Mouse (Mus musculus) cortical plate, adult 2 months (tissue): Measurements from ENCODE around the gene Fbn1.

Experiments
- CTCF ChIP-seq: fragments of 200-500 bp; IDR thresholded peaks from 2 replicates; pipeline ENCODE4 v1.5.1; 2011; ENCODE audit warnings: mild to moderate bottlenecking, control low read depth, low read length; ENCODE audit not compliant: insufficient read depth; ENCODE audit errors: extremely low read depth
- POLR2A ChIP-seq: fragments of 200-500 bp; IDR thresholded peaks from 2 replicates; pipeline ENCODE4 v1.6.1; 2011; ENCODE audit warnings: mild to moderate bottlenecking, low read length, control low read depth; ENCODE audit not compliant: insufficient read depth; ENCODE audit errors: extremely low read depth

GRCm38 (mm10) chr2:125379206-125379605, 128.6 kb downstream of the Fbn1 start:
- TF ChIP-seq CTCF (no peak), POLR2A (no peak)
